In genomic region chr7:28180890-28181289, GRCm38 (mm10) we compare ENCODE assay signal across 9 mouse cellular contexts. TPM values are rescaled to one million over a fixed set of nuclear protein-coding genes. Genes with fewer than 3 reads are reported as not detected.
DNase-seq lines count a peak whose midpoint lies in the region; ATAC-seq and TF ChIP-seq lines count a peak whose summit lies in the region.
"Had no signal": no experiment of that assay in that cellular context is flagged by ENCODE, and none has a peak within 500 bp of the region (broad histone marks: within the 10 kb centered on the region; RNA-seq: fewer than 3 reads in every experiment).

No protein-coding gene starts in this region.

- H3K9me3 ChIP-seq in kidney, embryonic 14.5 days (ENCODE audit: control insufficient read depth, low read length): no peaks in the 10 kb centered on the region
- no peaks in the 10 kb centered on the region for H3K9me3 ChIP-seq in embryonic facial prominence, embryonic 13.5 days
- no peaks in the 10 kb centered on the region for H3K9me3 ChIP-seq in intestine, embryonic 15.5 days
- no peaks in the 10 kb centered on the region for H3K9me3 ChIP-seq in midbrain, postnatal 0 days (ENCODE audit: low read length)

- peak overlapping the region; percentile 89 for H3K4me3 ChIP-seq in kidney, embryonic 14.5 days (ENCODE audit: low read length)
- H3K4me3 ChIP-seq in embryonic facial prominence, embryonic 13.5 days: peak overlapping the region; percentile 93
- H3K4me3 ChIP-seq in intestine, embryonic 15.5 days (replicated peaks): peak overlapping the region; percentile 82
- peak overlapping the region; percentile 81 for H3K4me3 ChIP-seq in midbrain, postnatal 0 days (ENCODE audit: low read depth, low read length)

- no peak overlapping the region for H3K27ac ChIP-seq in kidney, embryonic 14.5 days (ENCODE audit: low read depth, low read length)
- no peak overlapping the region for H3K27ac ChIP-seq in embryonic facial prominence, embryonic 13.5 days
- H3K27ac ChIP-seq in intestine, embryonic 15.5 days: no peak overlapping the region
- H3K27ac ChIP-seq in midbrain, postnatal 0 days (ENCODE audit: low read depth, low read length): peak overlapping the region; percentile 94; the same call in 1 of the 2 replicates

- no peak for ATAC-seq in kidney, embryonic 14.5 days (ENCODE audit: low FRiP score, low TSS enrichment)
- no peak for ATAC-seq in embryonic facial prominence, embryonic 13.5 days (ENCODE audit: insufficient number of reproducible peaks, insufficient read depth, low FRiP score, low TSS enrichment, low read depth)
- no peak for ATAC-seq in intestine, embryonic 15.5 days
- no peak for ATAC-seq in midbrain, postnatal 0 days (ENCODE audit: low FRiP score)
- no peak for ATAC-seq in cerebellum, adult (ENCODE audit: insufficient number of reproducible peaks, low FRiP score, low TSS enrichment)

- WGBS in kidney, embryonic 14.5 days: 70% methylated on average over 5 of the region's 5 CpGs
- 71% methylated on average over 5 of the region's 5 CpGs for WGBS in embryonic facial prominence, embryonic 13.5 days
- 76% methylated on average over 5 of the region's 5 CpGs for WGBS in intestine, embryonic 15.5 days
- 70% methylated on average over 5 of the region's 5 CpGs for WGBS in midbrain, postnatal 0 days

- peak overlapping the region; percentile 93; the same call in 1 of the 2 replicates for H3K9ac ChIP-seq in kidney, embryonic 14.5 days (ENCODE audit: low read depth, low read length)
- peak overlapping the region; percentile 86 for H3K9ac ChIP-seq in embryonic facial prominence, embryonic 13.5 days
- H3K9ac ChIP-seq in intestine, embryonic 15.5 days: no peak overlapping the region; the same call in 1 of the 2 replicates
- peak overlapping the region; percentile 92; the same call in 1 of the 2 replicates for H3K9ac ChIP-seq in midbrain, postnatal 0 days (replicated peaks; ENCODE audit: low read length, poor library complexity, severe bottlenecking)

- 0 out of 2 replicates have a peak, but pooled peaks cover 6% of the 10 kb centered on the region for H3K4me1 ChIP-seq in kidney, embryonic 14.5 days (ENCODE audit: control insufficient read depth, insufficient read depth, low read length)
- peaks cover 15% of the 10 kb centered on the region for H3K4me1 ChIP-seq in embryonic facial prominence, embryonic 13.5 days
- 0 out of 2 replicates have a peak, but pooled peaks cover 8% of the 10 kb centered on the region for H3K4me1 ChIP-seq in intestine, embryonic 15.5 days (replicated peaks)
- H3K4me1 ChIP-seq in midbrain, postnatal 0 days (ENCODE audit: insufficient read depth, low read length): no peaks in the 10 kb centered on the region; the same call in 1 of the 2 replicates

- H3K27me3 ChIP-seq in kidney, embryonic 14.5 days (ENCODE audit: control insufficient read depth, insufficient read depth, low read length): no peaks in the 10 kb centered on the region
- H3K27me3 ChIP-seq in embryonic facial prominence, embryonic 13.5 days: no peaks in the 10 kb centered on the region
- no peaks in the 10 kb centered on the region for H3K27me3 ChIP-seq in intestine, embryonic 15.5 days (replicated peaks)
- H3K27me3 ChIP-seq in midbrain, postnatal 0 days (ENCODE audit: insufficient read depth, low read length): no peaks in the 10 kb centered on the region

- H3K4me2 ChIP-seq in kidney, embryonic 14.5 days (replicated peaks; ENCODE audit: low read depth, low read length): peak overlapping the region; percentile 91
- peak overlapping the region; percentile 91 for H3K4me2 ChIP-seq in embryonic facial prominence, embryonic 13.5 days
- H3K4me2 ChIP-seq in intestine, embryonic 15.5 days (replicated peaks): peak overlapping the region; percentile 87
- H3K4me2 ChIP-seq in midbrain, postnatal 0 days (ENCODE audit: low read depth, low read length, poor library complexity, severe bottlenecking): peak overlapping the region; percentile 79

- TF ChIP-seq CTCF in midbrain, postnatal 0 days (IDR thresholded peaks at IDR 0.05): no peak

- peaks cover 76% of the 10 kb centered on the region for H3K36me3 ChIP-seq in kidney, embryonic 14.5 days (ENCODE audit: control insufficient read depth, insufficient read depth, low read length)
- peaks cover 75% of the 10 kb centered on the region for H3K36me3 ChIP-seq in embryonic facial prominence, embryonic 13.5 days
- peaks cover 63% of the 10 kb centered on the region for H3K36me3 ChIP-seq in intestine, embryonic 15.5 days
- peaks cover 62% of the 10 kb centered on the region for H3K36me3 ChIP-seq in midbrain, postnatal 0 days (ENCODE audit: insufficient read depth, low read length)

- DNase-seq in kidney, postnatal 25 days: no peak
- DNase-seq in midbrain, postnatal 0 days (ENCODE audit: low spot score): no peak
- no peak for DNase-seq in frontal cortex, adult 2 months (ENCODE audit: extremely low spot score in 1 of 2, low spot score in 1 of 2)
- no peak for DNase-seq in right cerebral cortex, postnatal 10 days (ENCODE audit: low spot score in 2 of 2)
- DNase-seq: lung, postnatal 14 days had no signal

RNA-seq across cellular contexts. Expression of gene Dyrk1b, which starts 1.6 kb away (rescaled TPM):
- 19.4 and 19.8 TPM in 2 replicates for polyA plus RNA-seq in kidney, embryonic 14.5 days (2014; fragmentation: Nextera tagmentation; extraction: Ambion mirVana)
- 14.8 and 14.9 TPM in 2 replicates for polyA plus RNA-seq in embryonic facial prominence, embryonic 13.5 days (2015; fragmentation: Nextera tagmentation; extraction: Ambion mirVana)
- 6.3 and 7.3 TPM in 2 replicates for polyA plus RNA-seq in intestine, embryonic 15.5 days (2015; fragmentation: Nextera tagmentation; extraction: Ambion mirVana)
- 28.8 and 33.3 TPM in 2 replicates for total RNA-seq in midbrain, postnatal 0 days (2014; rRNA removed)
- polyA plus RNA-seq in midbrain, postnatal 0 days (2015; fragmentation: Nextera tagmentation; extraction: Ambion mirVana): 8.0 TPM in 2 replicates
- 34.0 and 36.2 TPM in 2 replicates for polyA plus RNA-seq in frontal cortex, adult 2 months (2012; rRNA removed)

RNA-seq across cellular contexts. Expression of gene Fbl, which starts 11.4 kb away (rescaled TPM):
- polyA plus RNA-seq in kidney, embryonic 14.5 days (2014; fragmentation: Nextera tagmentation; extraction: Ambion mirVana): 57.0 and 85.8 TPM in 2 replicates
- polyA plus RNA-seq in embryonic facial prominence, embryonic 13.5 days (2015; fragmentation: Nextera tagmentation; extraction: Ambion mirVana): 140 and 167 TPM in 2 replicates
- 133 and 140 TPM in 2 replicates for polyA plus RNA-seq in intestine, embryonic 15.5 days (2015; fragmentation: Nextera tagmentation; extraction: Ambion mirVana)
- total RNA-seq in midbrain, postnatal 0 days (2014; rRNA removed): 31.9 and 34.4 TPM in 2 replicates
- 51.9 and 60.9 TPM in 2 replicates for polyA plus RNA-seq in midbrain, postnatal 0 days (2015; fragmentation: Nextera tagmentation; extraction: Ambion mirVana)
- polyA plus RNA-seq in frontal cortex, adult 2 months (2012; rRNA removed): 90.7 and 99.6 TPM in 2 replicates

RNA-seq across cellular contexts. Expression of gene 9530053A07Rik, which starts 51.6 kb away (rescaled TPM):
- not detected in 2 replicates for polyA plus RNA-seq in kidney, embryonic 14.5 days (2014; fragmentation: Nextera tagmentation; extraction: Ambion mirVana)
- polyA plus RNA-seq in embryonic facial prominence, embryonic 13.5 days (2015; fragmentation: Nextera tagmentation; extraction: Ambion mirVana): 0.03 TPM in 2 replicates
- polyA plus RNA-seq in intestine, embryonic 15.5 days (2015; fragmentation: Nextera tagmentation; extraction: Ambion mirVana): 0.03 and 0.09 TPM in 2 replicates
- 0.16 TPM in 1 of 2 replicates, not detected in the other for total RNA-seq in midbrain, postnatal 0 days (2014; rRNA removed)
- polyA plus RNA-seq in midbrain, postnatal 0 days (2015; fragmentation: Nextera tagmentation; extraction: Ambion mirVana): 0.05 and 0.06 TPM in 2 replicates
- polyA plus RNA-seq in frontal cortex, adult 2 months (2012; rRNA removed): 0.02 TPM in 1 of 2 replicates, not detected in the other
